Mouse (Mus musculus): Measurements from ENCODE around the gene Cnot10. TPM values are rescaled to one million over a fixed set of nuclear protein-coding genes. Genes with fewer than 3 reads are reported as not detected.

Cnot10 gene
- polyA plus RNA-seq, 1 experiment, result 24.2 TPM

GRCm38 (mm10) chr9:114550033-114550432 lies 90.0 kb downstream of the Cnot10 start:
- Histone ChIP-seq H3K4me1 (ENCODE audit: control insufficient read depth, insufficient read depth, low read length) (no peaks in the 10 kb centered on the region), H3K27ac (ENCODE audit: insufficient read depth, low read depth, low read length) (no peak overlapping the region), H3K4me3 (ENCODE audit: insufficient read depth, low read length) (no peak overlapping the region)
- TF ChIP-seq POLR2A (IDR thresholded peaks at IDR 0.05; ENCODE audit: borderline replicate concordance, low read depth, low read length), result no peak
- TF ChIP-seq CTCF (IDR thresholded peaks at IDR 0.05; ENCODE audit: low read depth, low read length), result no peak

- TF ChIP-seq POLR2A (IDR thresholded peaks at IDR 0.05; ENCODE audit: borderline replicate concordance, low read depth, low read length) (no peak), CTCF (IDR thresholded peaks at IDR 0.05; ENCODE audit: low read depth, low read length) (no peak)
- no peaks in the 10 kb centered on the region for H3K4me1 ChIP-seq (ENCODE audit: control insufficient read depth, insufficient read depth, low read length)
- H3K27ac ChIP-seq (ENCODE audit: insufficient read depth, low read depth, low read length), result no peak overlapping the region
- H3K4me3 ChIP-seq (ENCODE audit: insufficient read depth, low read length), result no peak overlapping the region
Observed at GRCm38 (mm10) chr9:114549117-114549516, 90.9 kb downstream of the Cnot10 start.

- no peaks in the 10 kb centered on the region for H3K4me1 ChIP-seq (ENCODE audit: control insufficient read depth, insufficient read depth, low read length)
- TF ChIP-seq CTCF (IDR thresholded peaks at IDR 0.05; ENCODE audit: low read depth, low read length), result no peak
- no peak for TF ChIP-seq POLR2A (IDR thresholded peaks at IDR 0.05; ENCODE audit: borderline replicate concordance, low read depth, low read length)
- H3K4me3 ChIP-seq (ENCODE audit: insufficient read depth, low read length), result no peak overlapping the region
- no peak overlapping the region for H3K27ac ChIP-seq (ENCODE audit: insufficient read depth, low read depth, low read length)
Observed at GRCm38 (mm10) chr9:114548496-114548895, 91.5 kb downstream of the Cnot10 start.

DNA sequence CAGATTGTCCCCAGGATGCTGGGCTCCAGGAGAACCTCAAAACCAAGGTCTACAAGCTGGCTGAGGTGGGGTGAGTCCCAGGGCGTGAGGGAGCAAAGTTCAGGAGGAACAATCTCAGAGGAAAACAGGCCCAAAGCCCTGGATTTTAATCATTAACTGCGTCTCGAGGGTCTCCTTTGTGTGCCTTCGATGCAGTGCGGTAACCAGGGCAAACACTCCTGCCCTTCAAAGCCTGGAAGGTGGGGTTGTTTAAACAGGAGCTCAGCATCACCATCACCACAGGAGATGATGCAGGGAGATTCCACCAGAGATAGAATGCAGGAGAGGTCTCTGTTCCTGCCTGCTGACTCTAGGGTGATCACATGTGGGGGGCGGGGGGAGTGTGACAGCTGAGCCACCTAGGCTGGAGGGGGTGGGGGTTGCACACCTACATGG lies 92.3 kb downstream of the Cnot10 start:
- H3K4me1 ChIP-seq (ENCODE audit: control insufficient read depth, insufficient read depth, low read length), result no peaks in the 10 kb centered on the region
- no peak overlapping the region for H3K4me3 ChIP-seq (ENCODE audit: insufficient read depth, low read length)
- TF ChIP-seq POLR2A (IDR thresholded peaks at IDR 0.05; ENCODE audit: borderline replicate concordance, low read depth, low read length), result no peak
- TF ChIP-seq CTCF (IDR thresholded peaks at IDR 0.05; ENCODE audit: low read depth, low read length), result no peak
- no peak overlapping the region for H3K27ac ChIP-seq (ENCODE audit: insufficient read depth, low read depth, low read length)

DNA sequence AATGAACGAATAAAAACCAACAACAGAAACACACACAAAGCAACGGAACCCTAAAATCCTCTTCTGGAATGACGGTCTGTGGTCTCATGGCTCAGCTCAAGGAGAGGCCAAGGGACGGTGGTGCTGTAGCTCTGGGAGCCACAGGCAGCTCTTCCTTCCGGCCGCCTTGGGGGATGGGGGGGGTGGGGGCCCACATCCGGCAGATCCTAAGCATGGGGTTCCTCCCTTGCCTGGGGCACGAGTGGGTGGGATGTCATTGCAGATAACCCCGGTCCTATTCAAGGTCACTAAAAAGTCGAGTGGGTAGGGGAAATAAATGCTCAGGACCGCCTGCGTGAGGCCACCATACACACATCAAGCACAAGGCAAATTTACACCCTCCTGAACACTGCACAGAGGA lies 93.2 kb downstream of the Cnot10 start:
- no peak overlapping the region for H3K4me3 ChIP-seq (ENCODE audit: insufficient read depth, low read length)
- no peak overlapping the region for H3K27ac ChIP-seq (ENCODE audit: insufficient read depth, low read depth, low read length)
- no peaks in the 10 kb centered on the region for H3K4me1 ChIP-seq (ENCODE audit: control insufficient read depth, insufficient read depth, low read length)
- TF ChIP-seq CTCF (IDR thresholded peaks at IDR 0.05; ENCODE audit: low read depth, low read length), result no peak
- TF ChIP-seq POLR2A (IDR thresholded peaks at IDR 0.05; ENCODE audit: borderline replicate concordance, low read depth, low read length), result no peak

DNA sequence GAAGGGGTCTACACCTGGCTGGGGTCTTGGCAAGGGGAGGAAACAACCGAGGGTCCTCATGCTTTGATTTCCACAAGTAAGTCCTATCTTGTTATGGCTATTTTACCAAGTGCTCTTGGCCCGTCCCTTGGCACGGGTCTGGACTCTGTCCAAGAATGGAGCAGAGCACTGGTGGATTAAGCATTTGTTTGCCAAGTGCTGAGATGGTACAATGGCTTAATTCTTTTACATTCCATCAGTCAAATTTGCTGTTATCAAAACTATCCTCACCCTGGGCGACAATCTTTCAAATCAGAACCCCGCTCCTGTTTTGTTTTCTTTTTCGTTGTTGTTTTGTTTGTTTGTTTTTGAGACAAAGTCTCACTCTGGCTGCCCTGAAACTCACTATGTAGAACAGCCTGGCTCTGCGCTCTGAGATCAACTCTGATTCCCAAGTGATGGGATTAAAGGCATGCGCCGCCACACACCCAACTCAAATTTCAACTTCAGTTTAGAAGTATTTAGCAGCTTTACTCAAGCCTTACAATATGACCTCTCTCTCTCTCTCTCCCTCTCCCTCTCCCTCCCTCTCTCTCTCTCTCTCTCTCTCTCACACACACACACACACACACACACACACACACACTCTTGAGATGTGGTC lies 95.1 kb downstream of the Cnot10 start:
- H3K27ac ChIP-seq (ENCODE audit: insufficient read depth, low read depth, low read length), result no peak overlapping the region
- H3K4me1 ChIP-seq (ENCODE audit: control insufficient read depth, insufficient read depth, low read length), result peaks cover 5% of the 10 kb centered on the region
- H3K4me3 ChIP-seq (ENCODE audit: insufficient read depth, low read length), result no peak overlapping the region
- TF ChIP-seq CTCF (IDR thresholded peaks at IDR 0.05; ENCODE audit: low read depth, low read length), result no peak
- no peak for TF ChIP-seq POLR2A (IDR thresholded peaks at IDR 0.05; ENCODE audit: borderline replicate concordance, low read depth, low read length)

GRCm38 (mm10) chr9:114543882-114544753 lies 95.9 kb downstream of the Cnot10 start:
- Histone ChIP-seq H3K27ac (ENCODE audit: insufficient read depth, low read depth, low read length) (no peak overlapping the region), H3K4me3 (ENCODE audit: insufficient read depth, low read length) (no peak overlapping the region), H3K4me1 (ENCODE audit: control insufficient read depth, insufficient read depth, low read length) (peaks cover 5% of the 10 kb centered on the region)
- no peak for TF ChIP-seq CTCF (IDR thresholded peaks at IDR 0.05; ENCODE audit: low read depth, low read length)
- no peak for TF ChIP-seq POLR2A (IDR thresholded peaks at IDR 0.05; ENCODE audit: borderline replicate concordance, low read depth, low read length)

DNA sequence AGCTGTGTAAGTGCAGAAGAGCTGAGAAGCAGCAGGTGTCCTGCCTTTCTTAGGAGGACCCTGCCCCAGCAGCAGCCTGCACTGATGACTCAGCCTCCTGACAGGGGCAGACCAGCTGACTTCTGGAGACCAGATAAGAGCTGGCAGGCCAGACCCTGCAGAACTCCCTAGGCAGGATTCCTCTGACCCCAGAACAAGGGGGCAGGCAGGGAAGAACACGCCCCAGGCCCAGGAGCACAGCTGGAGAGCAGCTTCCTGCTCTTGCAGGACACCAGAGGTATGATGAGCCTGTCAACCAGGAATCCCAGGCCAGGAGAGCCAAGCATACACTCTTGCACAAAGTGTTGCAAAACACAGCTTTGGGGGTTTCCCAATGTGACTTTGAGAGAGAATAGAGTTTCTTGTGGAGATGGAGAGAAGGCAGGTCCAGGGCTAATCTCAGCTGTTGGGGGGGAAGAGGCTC lies 98.7 kb downstream of the Cnot10 start:
- Histone ChIP-seq H3K4me1 (ENCODE audit: control insufficient read depth, insufficient read depth, low read length) (peaks cover 5% of the 10 kb centered on the region), H3K4me3 (ENCODE audit: insufficient read depth, low read length) (no peak overlapping the region), H3K27ac (ENCODE audit: insufficient read depth, low read depth, low read length) (no peak overlapping the region)
- TF ChIP-seq POLR2A (IDR thresholded peaks at IDR 0.05; ENCODE audit: borderline replicate concordance, low read depth, low read length), result no peak
- TF ChIP-seq CTCF (IDR thresholded peaks at IDR 0.05; ENCODE audit: low read depth, low read length), result no peak

- H3K4me1 ChIP-seq (ENCODE audit: control insufficient read depth, insufficient read depth, low read length), result peaks cover 5% of the 10 kb centered on the region
- TF ChIP-seq CTCF (IDR thresholded peaks at IDR 0.05; ENCODE audit: low read depth, low read length) (no peak), POLR2A (IDR thresholded peaks at IDR 0.05; ENCODE audit: borderline replicate concordance, low read depth, low read length) (no peak)
- H3K27ac ChIP-seq (ENCODE audit: insufficient read depth, low read depth, low read length), result no peak overlapping the region
Observed at GRCm38 (mm10) chr9:114538996-114539563, 100.9 kb downstream of the Cnot10 start.

GRCm38 (mm10) chr9:114536628-114537027 lies 103.4 kb downstream of the Cnot10 start:
- TF ChIP-seq POLR2A (IDR thresholded peaks at IDR 0.05; ENCODE audit: borderline replicate concordance, low read depth, low read length), result no peak
- no peak for TF ChIP-seq CTCF (IDR thresholded peaks at IDR 0.05; ENCODE audit: low read depth, low read length)
- no peak overlapping the region for H3K4me3 ChIP-seq (ENCODE audit: insufficient read depth, low read length)
- no peak overlapping the region for H3K27ac ChIP-seq (ENCODE audit: insufficient read depth, low read depth, low read length)
- H3K4me1 ChIP-seq (ENCODE audit: control insufficient read depth, insufficient read depth, low read length), result peaks cover 12% of the 10 kb centered on the region

More at GRCm38 (mm10) chr9:114538996-114539563, 100.9 kb downstream of the Cnot10 start:
- no peak overlapping the region for H3K4me3 ChIP-seq (ENCODE audit: insufficient read depth, low read length)

Other genes with a start within 250 kb of the Cnot10 start
- 48.4 and 54.5 TPM in 2 replicates for gene Crtap, start 249.5 kb downstream of the Cnot10 start, polyA plus RNA-seq (2012; ENCODE audit: insufficient read depth, insufficient read length, missing spikeins)
- 63.7 and 74.4 TPM in 2 replicates for gene Glb1, start 239.1 kb downstream of the Cnot10 start, polyA plus RNA-seq (2012; ENCODE audit: insufficient read depth, insufficient read length, missing spikeins)
- 4.9 and 6.7 TPM in 2 replicates for gene Tmppe, start 239.1 kb downstream of the Cnot10 start, polyA plus RNA-seq (2012; ENCODE audit: insufficient read depth, insufficient read length, missing spikeins)
- gene Ccr4, start 135.3 kb downstream of the Cnot10 start, polyA plus RNA-seq (2012; ENCODE audit: insufficient read depth, insufficient read length, missing spikeins), result not detected in 2 replicates
- not detected in 2 replicates for gene C130032M10Rik, start 124.5 kb downstream of the Cnot10 start, polyA plus RNA-seq (2012; ENCODE audit: insufficient read depth, insufficient read length, missing spikeins)
- gene Trim71, start 75.8 kb downstream of the Cnot10 start, polyA plus RNA-seq (2012; ENCODE audit: insufficient read depth, insufficient read length, missing spikeins), result not detected in 2 replicates
- 46.1 and 46.6 TPM in 2 replicates for gene Dync1li1, start 48.6 kb upstream of the Cnot10 start, polyA plus RNA-seq (2012; ENCODE audit: insufficient read depth, insufficient read length, missing spikeins)
- gene Cmtm6, start 90.9 kb upstream of the Cnot10 start, polyA plus RNA-seq (2012; ENCODE audit: insufficient read depth, insufficient read length, missing spikeins), result 95.2 and 96.3 TPM in 2 replicates
- 184 and 192 TPM in 2 replicates for gene Cmtm7, start 141.7 kb upstream of the Cnot10 start, polyA plus RNA-seq (2012; ENCODE audit: insufficient read depth, insufficient read length, missing spikeins)
- 0.85 and 1.7 TPM in 2 replicates for gene Cmtm8, start 204.0 kb upstream of the Cnot10 start, polyA plus RNA-seq (2012; ENCODE audit: insufficient read depth, insufficient read length, missing spikeins)